Mouse (Mus musculus) liver, adult (tissue): ENCODE results near the gene Spopl.

ENCODE experiments used
- GATA4 ChIP-seq: IDR thresholded peaks from 2 replicates; pipeline ENCODE4 v1.6.1; 2014; ENCODE audit warnings: mild to moderate bottlenecking, low read length; ENCODE audit not compliant: insufficient replicate concordance

Gene Spopl

DNA sequence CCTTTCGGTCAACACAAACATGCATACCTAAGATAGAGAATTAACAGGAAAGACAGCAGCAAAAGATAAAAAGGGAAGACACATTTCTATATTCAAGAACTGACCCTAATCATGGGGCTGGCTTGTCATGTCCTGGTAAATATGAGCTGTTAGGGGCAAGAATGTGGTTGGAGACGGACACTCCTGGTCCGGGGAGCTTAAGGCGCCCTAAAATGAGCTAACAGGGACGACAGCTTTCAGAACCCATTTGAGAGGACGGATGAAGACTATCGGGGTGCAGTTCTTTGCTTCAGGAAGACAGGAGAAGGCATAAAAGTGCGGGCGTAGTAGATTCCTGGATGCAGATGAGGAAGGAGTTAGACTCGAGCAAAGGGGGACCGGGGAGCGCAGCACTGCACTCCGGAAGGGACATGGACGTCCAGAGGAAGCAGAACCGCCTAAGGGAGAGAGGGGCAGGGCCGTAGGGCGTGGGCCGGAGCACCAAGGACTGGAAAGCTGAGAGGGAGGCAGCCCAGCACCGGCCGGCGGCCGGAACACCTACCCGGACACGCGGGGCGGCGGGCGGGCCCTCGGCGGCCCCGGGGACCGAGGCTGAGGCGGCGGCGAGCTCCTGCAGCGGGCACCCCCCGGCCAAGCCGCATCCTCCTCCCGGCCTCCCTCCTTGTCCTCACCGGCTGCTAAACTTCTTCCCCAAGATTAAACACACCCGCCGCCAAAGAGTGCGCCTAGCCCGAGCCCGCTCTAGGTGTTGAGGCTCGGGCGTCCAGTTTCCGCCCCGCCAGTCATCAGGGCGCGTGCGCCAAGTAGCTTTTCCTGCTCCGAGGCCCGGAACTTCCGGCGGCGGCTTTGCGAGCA, at the start of gene Spopl:
Spopl (minus strand) TSS at position 805 of the 855 bp plus-strand sequence.
- TF ChIP-seq GATA4 = no peak

DNA sequence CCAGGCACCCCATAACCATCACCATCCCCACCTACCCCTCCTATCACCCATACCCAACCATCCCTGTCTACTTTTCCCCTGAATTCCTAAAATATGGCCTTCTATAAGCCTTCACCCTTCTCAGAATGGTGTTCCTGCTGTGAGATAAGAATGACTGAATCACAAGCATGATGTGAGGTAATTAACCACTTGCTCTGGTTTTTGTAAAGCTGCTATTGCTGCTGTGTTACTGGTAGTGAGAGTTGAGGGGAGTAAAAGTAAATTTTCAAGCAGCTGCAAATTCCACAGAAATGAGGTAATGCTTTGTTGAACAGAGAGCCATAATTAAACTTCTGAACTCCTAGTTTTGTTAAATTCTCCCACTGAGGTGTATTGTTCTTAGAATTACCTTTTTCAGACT, 48.2 kb upstream of the Spopl start:
- no peak for TF ChIP-seq GATA4

DNA sequence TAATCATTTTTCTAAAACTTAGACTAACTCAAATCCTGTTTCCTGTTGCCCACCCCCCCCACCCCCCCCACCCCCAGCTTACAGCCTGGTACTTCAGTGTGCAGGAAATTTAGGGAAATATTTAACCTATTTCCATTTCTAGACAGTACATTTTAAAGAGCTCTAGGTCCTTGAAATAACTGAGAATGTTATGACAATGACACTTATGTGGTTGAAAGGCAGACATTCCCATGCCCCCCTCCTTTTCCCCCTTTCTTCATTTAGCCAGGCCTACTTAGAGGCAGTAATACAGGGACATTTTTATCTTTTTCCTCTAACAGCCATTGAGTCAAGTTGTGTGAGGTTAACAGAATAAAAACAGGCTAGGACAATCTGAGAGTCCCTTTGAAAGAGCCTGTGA, 46.1 kb upstream of the Spopl start:
- TF ChIP-seq GATA4 = no peak

DNA sequence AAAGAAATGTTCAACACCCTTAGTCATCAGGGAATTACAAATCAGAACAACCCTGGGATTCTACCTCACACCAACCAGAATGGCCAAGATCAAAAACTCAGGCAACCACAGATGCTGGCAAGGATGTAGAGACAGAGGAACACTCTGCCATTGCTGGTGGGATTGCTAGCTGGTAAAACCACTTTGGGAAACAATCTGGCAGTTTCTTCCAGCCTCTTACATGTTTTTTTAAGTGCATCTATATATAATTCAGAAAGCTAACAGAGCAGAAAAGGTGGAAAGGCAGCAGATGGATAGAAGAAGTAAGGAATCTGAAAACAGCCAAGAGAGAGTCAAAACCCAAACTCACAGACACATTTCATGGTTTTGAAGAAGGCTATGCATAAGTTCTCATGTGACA, 33.5 kb upstream of the Spopl start:
- TF ChIP-seq GATA4 = no peak

GRCm38 (mm10) chr2:23588769-23589168, 16.9 kb upstream of the Spopl start:
- TF ChIP-seq GATA4 = no peak

GRCm38 (mm10) chr2:23572157-23572532, 239 bp upstream of the Spopl start:
- TF ChIP-seq GATA4 = 0 out of 2 replicates have a peak, but pooled peaks have one; percentile 15

DNA sequence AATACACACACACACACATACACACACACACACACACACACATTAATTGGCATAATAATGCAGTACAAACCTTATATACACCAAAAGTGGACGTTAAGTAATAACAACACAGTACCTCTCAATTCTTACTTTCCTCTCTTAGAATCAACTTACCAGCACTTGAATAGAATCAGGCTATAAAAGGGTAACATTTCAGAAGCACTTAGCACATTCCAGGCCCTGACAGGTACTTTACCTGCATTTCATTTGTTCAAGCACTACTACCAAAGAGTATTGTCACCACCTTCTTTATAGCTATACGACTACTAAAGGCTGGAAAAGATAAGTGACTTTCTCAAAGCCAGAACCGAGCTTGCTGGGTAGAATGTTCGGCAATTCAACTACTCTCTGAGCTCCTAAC, 1.3 kb downstream of the Spopl start:
- TF ChIP-seq GATA4 = no peak

- TF ChIP-seq GATA4 = no peak
These were observed 3.1 kb downstream of the Spopl start for GRCm38 (mm10) chr2:23568775-23569174.

- no peak for TF ChIP-seq GATA4
These were observed 6.7 kb downstream of the Spopl start for GRCm38 (mm10) chr2:23565081-23565801.

- TF ChIP-seq GATA4 = no peak
These were observed 9.0 kb downstream of the Spopl start for GRCm38 (mm10) chr2:23562898-23563297.

DNA sequence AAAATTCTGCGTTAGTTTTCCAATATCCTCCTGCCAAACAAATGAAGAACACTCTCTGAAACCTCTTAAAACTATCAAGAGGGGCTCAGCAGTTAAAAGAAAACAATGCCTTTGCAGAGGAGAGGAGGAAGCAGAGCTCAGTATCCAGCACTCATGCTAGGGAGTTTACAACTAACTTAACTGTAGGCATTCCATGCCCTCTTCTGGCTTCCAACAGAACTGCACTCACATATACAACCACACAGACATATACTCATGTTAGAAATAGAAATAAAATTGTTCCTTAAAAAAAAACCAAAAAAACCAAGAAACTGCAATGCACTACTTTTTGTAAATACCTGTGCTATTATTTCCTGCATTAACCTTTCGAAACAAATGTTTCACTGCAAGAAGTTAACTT, 12.7 kb downstream of the Spopl start:
- no peak for TF ChIP-seq GATA4

GRCm38 (mm10) chr2:23551235-23551634, 20.7 kb downstream of the Spopl start:
- TF ChIP-seq GATA4 = no peak

GRCm38 (mm10) chr2:23547220-23547619, 24.7 kb downstream of the Spopl start:
- no peak for TF ChIP-seq GATA4

DNA sequence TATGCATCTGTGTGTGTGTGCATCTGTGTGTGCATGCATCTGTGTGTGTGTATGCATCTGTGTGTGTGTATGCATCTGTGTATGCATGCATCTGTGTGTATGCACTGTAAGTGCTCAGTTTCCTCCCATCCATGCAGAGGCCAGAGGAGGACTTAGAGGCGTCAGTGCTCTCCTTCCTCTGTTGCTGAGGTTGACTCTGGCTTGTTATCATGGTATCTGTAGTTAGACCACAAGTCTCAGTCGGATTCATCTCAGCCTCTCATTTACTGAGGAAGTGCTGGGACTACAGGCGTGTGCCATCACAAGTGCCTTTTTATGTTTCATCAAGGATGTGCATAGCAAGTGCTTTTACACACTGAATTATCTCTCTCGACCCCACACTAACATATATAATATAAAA, 31.9 kb downstream of the Spopl start:
- TF ChIP-seq GATA4 = no peak

GRCm38 (mm10) chr2:23505141-23505540, 66.8 kb downstream of the Spopl start:
- no peak for TF ChIP-seq GATA4

- TF ChIP-seq GATA4 = no peak
These were observed 90.2 kb downstream of the Spopl start for GRCm38 (mm10) chr2:23481715-23482114.
